Mouse (Mus musculus) lung, postnatal 0 days (tissue): Measurements from ENCODE around the gene Acot13.

ENCODE experiments used
- CTCF ChIP-seq: IDR thresholded peaks from 2 replicates; pipeline ENCODE4 v1.5.1; 2016; ENCODE audit warnings: antibody characterized with exemption, mild to moderate bottlenecking
- EP300 ChIP-seq: IDR thresholded peaks from 2 replicates; pipeline ENCODE4 v1.6.1; 2016; ENCODE audit warnings: antibody characterized with exemption, mild to moderate bottlenecking, control low read depth

DNA sequence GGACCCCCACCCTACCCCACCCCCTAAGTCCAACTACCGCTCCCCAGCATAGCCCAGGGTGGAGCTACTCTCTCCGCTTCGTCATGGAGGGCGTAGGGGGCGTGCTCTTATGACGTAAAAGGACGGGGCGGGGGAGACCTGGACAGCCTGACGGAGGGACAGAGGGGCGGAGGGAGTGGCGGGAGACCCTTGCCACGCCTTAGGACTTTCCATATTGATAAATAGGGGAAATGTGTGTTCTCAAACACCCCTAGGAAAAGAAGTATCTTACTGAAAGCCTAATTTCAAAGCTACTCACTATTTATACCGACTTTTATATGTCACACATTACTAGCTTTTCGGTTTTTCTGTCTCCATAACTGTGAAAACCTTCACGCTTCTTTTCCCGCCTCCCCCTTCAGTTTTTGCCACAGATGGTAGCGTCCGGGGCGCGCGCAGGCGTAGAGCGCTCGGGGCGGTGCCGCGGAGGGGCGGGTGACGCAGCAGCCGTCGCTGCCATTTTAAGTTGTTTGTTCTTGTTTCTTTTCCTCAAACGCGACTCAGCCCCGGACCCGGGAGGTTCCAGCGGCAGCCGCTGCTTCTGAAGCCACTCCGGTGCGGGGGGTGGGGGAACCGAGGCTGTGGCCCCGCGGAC is 30.5 kb downstream of the Acot13 start:
- no peak for TF ChIP-seq CTCF
- TF ChIP-seq EP300, result peak; percentile 88
